Mouse (Mus musculus) midbrain, embryonic 12.5 days (tissue): ENCODE data around the gene Baiap2l2. TPM values are rescaled to one million over a fixed set of nuclear protein-coding genes. Genes with fewer than 3 reads are reported as not detected.

Experiments used
- ATAC-seq: fragments of 200-750 bp; cut with Nextera tagmentation; 2 replicates; pipeline ENCODE4 v1.8.0; 2017; ENCODE audit warnings: low read depth, moderate TSS enrichment, moderate library complexity; ENCODE audit not compliant: low FRiP score
- H3K27ac ChIP-seq: fragments of 300-500 bp; sonication (generic); replicated peaks from 2 replicates; pipeline ENCODE4 v1.5.1; 2016; ENCODE audit warnings: mild to moderate bottlenecking
- H3K27me3 ChIP-seq: fragments of 300-500 bp; sonication (generic); 2 replicates; pipeline ENCODE4 v1.6.1; 2016; ENCODE audit warnings: mild to moderate bottlenecking
- H3K36me3 ChIP-seq: fragments of 300-500 bp; sonication (generic); 2 replicates; pipeline ENCODE4 v1.6.1; 2016
- H3K4me1 ChIP-seq: fragments of 300-500 bp; sonication (generic); 2 replicates; pipeline ENCODE4 v1.6.1; 2016
- H3K4me2 ChIP-seq: fragments of 300-500 bp; sonication (generic); replicated peaks from 2 replicates; pipeline ENCODE4 v1.6.1; 2016; ENCODE audit warnings: mild to moderate bottlenecking, moderate library complexity
- H3K4me3 ChIP-seq: fragments of 300-500 bp; sonication (generic); 2 replicates; pipeline ENCODE4 v1.5.1; 2016; ENCODE audit warnings: mild to moderate bottlenecking
- H3K9ac ChIP-seq: fragments of 300-500 bp; sonication (generic); replicated peaks from 2 replicates; pipeline ENCODE4 v1.6.1; 2016; ENCODE audit warnings: mild to moderate bottlenecking, moderate library complexity
- H3K9me3 ChIP-seq: fragments of 300-500 bp; sonication (generic); 2 replicates; pipeline ENCODE4 v1.6.1; 2016; ENCODE audit warnings: mild to moderate bottlenecking
- WGBS: fragments of 180-500 bp; shearing (Covaris S2); methylation state at CpG from one replicate; pipeline ENCODE4 v1.1.7; 2016; 5-methylcytosine and 5-hydroxymethylcytosine counted together
- polyA plus RNA-seq: library from polyadenylated mRNA; unstranded; fragments of >200 nt; fragmentation: Nextera tagmentation; extraction: Ambion mirVana; gene quantifications from 2 replicates; pipeline ENCODE4 v1.2.1, GENCODE M21; 2016

Gene Baiap2l2
- polyA plus RNA-seq, 1 experiment from 2014 or later: 2.4 TPM

- Histone ChIP-seq H3K4me2 (peak overlapping the region; percentile 86), H3K27ac (no peak overlapping the region; the same call in 1 of the 2 replicates), H3K36me3 (no peaks in the 10 kb centered on the region), H3K4me3 (peak overlapping the region; percentile 42), H3K9me3 (no peaks in the 10 kb centered on the region), H3K9ac (peak overlapping the region; percentile 49), H3K27me3 (peaks cover 31% of the 10 kb centered on the region), H3K4me1 (peaks cover 13% of the 10 kb centered on the region)
- peak; percentile 63 for ATAC-seq
- 1% methylated on average over 33 of the region's 33 CpGs for WGBS
These were observed 14.8 kb downstream of the Baiap2l2 start for GRCm38 (mm10) chr15:79270317-79271123.

GRCm38 (mm10) chr15:79268521-79268920 is 16.8 kb downstream of the Baiap2l2 start:
- Histone ChIP-seq H3K4me2 (no peak overlapping the region), H3K9me3 (no peaks in the 10 kb centered on the region), H3K4me1 (peaks cover 13% of the 10 kb centered on the region), H3K27ac (no peak overlapping the region), H3K9ac (no peak overlapping the region), H3K4me3 (no peak overlapping the region), H3K36me3 (no peaks in the 10 kb centered on the region), H3K27me3 (peaks cover 39% of the 10 kb centered on the region)
- ATAC-seq: no peak
- WGBS: 42% methylated on average over 1 of the region's 1 CpGs

- H3K36me3 ChIP-seq: no peaks in the 10 kb centered on the region
- ATAC-seq: no peak
- H3K4me3 ChIP-seq: no peak overlapping the region
- no peak overlapping the region for H3K4me2 ChIP-seq
- no peak overlapping the region for H3K27ac ChIP-seq
- no peak overlapping the region for H3K9ac ChIP-seq
- peaks cover 60% of the 10 kb centered on the region for H3K27me3 ChIP-seq
- H3K9me3 ChIP-seq: no peaks in the 10 kb centered on the region
- peaks cover 18% of the 10 kb centered on the region for H3K4me1 ChIP-seq
- 72% methylated on average over 4 of the region's 4 CpGs for WGBS
These were observed 20.0 kb downstream of the Baiap2l2 start for GRCm38 (mm10) chr15:79265384-79265783.

GRCm38 (mm10) chr15:79263726-79264125 is 21.6 kb downstream of the Baiap2l2 start:
- ATAC-seq: no peak
- WGBS: 91% methylated on average over 6 of the region's 6 CpGs
- H3K27ac ChIP-seq: no peak overlapping the region
- no peak overlapping the region for H3K9ac ChIP-seq
- no peaks in the 10 kb centered on the region for H3K9me3 ChIP-seq
- peaks cover 15% of the 10 kb centered on the region for H3K4me1 ChIP-seq
- H3K4me2 ChIP-seq: no peak overlapping the region
- H3K4me3 ChIP-seq: no peak overlapping the region
- H3K36me3 ChIP-seq: no peaks in the 10 kb centered on the region
- H3K27me3 ChIP-seq: peaks cover 70% of the 10 kb centered on the region

- Histone ChIP-seq H3K4me2 (no peak overlapping the region), H3K27me3 (peaks cover 72% of the 10 kb centered on the region), H3K9ac (no peak overlapping the region), H3K4me3 (no peak overlapping the region), H3K27ac (no peak overlapping the region), H3K36me3 (no peaks in the 10 kb centered on the region), H3K4me1 (peaks cover 15% of the 10 kb centered on the region), H3K9me3 (no peaks in the 10 kb centered on the region)
- WGBS: 87% methylated on average over 3 of the region's 3 CpGs
- no peak for ATAC-seq
These were observed 22.5 kb downstream of the Baiap2l2 start for GRCm38 (mm10) chr15:79262786-79263309.

- no peak overlapping the region for H3K27ac ChIP-seq
- H3K27me3 ChIP-seq: peaks cover 69% of the 10 kb centered on the region
- peak overlapping the region; percentile 99 for H3K4me2 ChIP-seq
- no peaks in the 10 kb centered on the region for H3K36me3 ChIP-seq
- H3K4me1 ChIP-seq: peaks cover 15% of the 10 kb centered on the region
- peak overlapping the region; percentile 72; the same call in 1 of the 2 replicates for H3K9ac ChIP-seq
- no peak for ATAC-seq
- WGBS: 27% methylated on average over 13 of the region's 13 CpGs
- H3K9me3 ChIP-seq: no peaks in the 10 kb centered on the region
- H3K4me3 ChIP-seq: peak overlapping the region; percentile 63; the same call in 1 of the 2 replicates
These were observed 23.0 kb downstream of the Baiap2l2 start for GRCm38 (mm10) chr15:79262375-79262774.

GRCm38 (mm10) chr15:79261757-79262156 is 23.6 kb downstream of the Baiap2l2 start:
- Histone ChIP-seq H3K4me1 (peaks cover 15% of the 10 kb centered on the region), H3K9ac (peak overlapping the region; percentile 72), H3K9me3 (no peaks in the 10 kb centered on the region), H3K4me2 (peak overlapping the region; percentile 99), H3K4me3 (peak overlapping the region; percentile 63), H3K27ac (no peak overlapping the region), H3K36me3 (no peaks in the 10 kb centered on the region), H3K27me3 (peaks cover 69% of the 10 kb centered on the region)
- ATAC-seq: peak; percentile 47; the same call in 1 of the 2 replicates
- WGBS: under 1% methylated on average over 28 of the region's 28 CpGs

- Histone ChIP-seq H3K4me1 (peaks cover 15% of the 10 kb centered on the region), H3K9ac (peak overlapping the region; percentile 72), H3K4me3 (peak overlapping the region; percentile 63), H3K9me3 (no peaks in the 10 kb centered on the region), H3K4me2 (peak overlapping the region; percentile 99), H3K36me3 (no peaks in the 10 kb centered on the region), H3K27me3 (peaks cover 69% of the 10 kb centered on the region), H3K27ac (no peak overlapping the region)
- peak; percentile 41 for ATAC-seq
- WGBS: 1% methylated on average over 45 of the region's 62 CpGs
These were observed 24.1 kb downstream of the Baiap2l2 start for GRCm38 (mm10) chr15:79261095-79261725.

- Histone ChIP-seq H3K4me3 (no peak overlapping the region), H3K9me3 (no peaks in the 10 kb centered on the region), H3K9ac (no peak overlapping the region), H3K4me2 (no peak overlapping the region), H3K36me3 (no peaks in the 10 kb centered on the region), H3K4me1 (peaks cover 15% of the 10 kb centered on the region), H3K27me3 (peaks cover 75% of the 10 kb centered on the region), H3K27ac (no peak overlapping the region)
- 36% methylated on average over 17 of the region's 17 CpGs for WGBS
- no peak for ATAC-seq
These were observed 26.8 kb downstream of the Baiap2l2 start for GRCm38 (mm10) chr15:79258521-79258920.

- Histone ChIP-seq H3K9ac (no peak within 1 kb of the TSS), H3K4me1 (peaks cover 9% of the 10 kb centered on the region), H3K27me3 (peaks cover 76% of the 10 kb centered on the region), H3K27ac (no peak within 1 kb of the TSS), H3K4me2 (no peak within 1 kb of the TSS), H3K36me3 (no peaks in the 10 kb centered on the region), H3K9me3 (no peaks in the 10 kb centered on the region), H3K4me3 (no peak within 1 kb of the TSS)
- no peak for ATAC-seq
- 21% methylated on average over 3 of the region's 3 CpGs for WGBS
These were observed 30.7 kb downstream of the Baiap2l2 start, which contains the start of gene Slc16a8 for GRCm38 (mm10) chr15:79254661-79255060. Gene Slc16a8 (minus strand): TSS chr15:79254761.

GRCm38 (mm10) chr15:79252580-79252979 is 32.8 kb downstream of the Baiap2l2 start:
- Histone ChIP-seq H3K4me1 (peaks cover 9% of the 10 kb centered on the region), H3K27ac (no peak overlapping the region), H3K36me3 (peaks cover 15% of the 10 kb centered on the region), H3K9me3 (no peaks in the 10 kb centered on the region), H3K4me3 (peak overlapping the region; percentile 37), H3K4me2 (peak overlapping the region; percentile 60), H3K27me3 (peaks cover 63% of the 10 kb centered on the region), H3K9ac (peak overlapping the region; percentile 54)
- 31% methylated on average over 24 of the region's 24 CpGs for WGBS
- ATAC-seq: no peak
